Mouse (Mus musculus): ENCODE results near the gene Sat2.

- TF ChIP-seq GATA1 (IDR thresholded peaks at IDR 0.05; ENCODE audit: borderline replicate concordance, low read length) (no peak), CTCF (IDR thresholded peaks at IDR 0.05; ENCODE audit: low read depth, low read length) (no peak), POLR2AphosphoS5 (IDR thresholded peaks at IDR 0.05; ENCODE audit: insufficient replicate concordance, low read depth, low read length) (no peak)
Measured at GRCm38 (mm10) chr11:69578301-69578700, 43.5 kb upstream of the Sat2 start.

Data from G1E (cell line).